Mouse (Mus musculus) kidney, postnatal 0 days (tissue): Measurements from ENCODE around the gene Apbb1ip. TPM values are rescaled to one million over a fixed set of nuclear protein-coding genes. Genes with fewer than 3 reads are reported as not detected.
A peak's percentile ranks its signal among the peaks of the same experiment; 100 is the strongest.

Experiments
- ATAC-seq: fragments of 200-750 bp; cut with Nextera tagmentation; replicated peaks from 2 replicates; pipeline ENCODE4 v1.8.0; 2017; ENCODE audit warnings: low read depth, moderate number of reproducible peaks, moderate TSS enrichment, moderate library complexity; ENCODE audit not compliant: low FRiP score
- DNase-seq: peaks from one replicate; pipeline ENCODE4 v3.0.0-alpha.2; 2016; ENCODE audit warnings: low spot score
- H3K27ac ChIP-seq: fragments of 300-500 bp; sonication (generic); 2 replicates; pipeline ENCODE4 v1.5.1; 2014; ENCODE audit warnings: mild to moderate bottlenecking
- H3K27me3 ChIP-seq: fragments of 300-500 bp; sonication (generic); 2 replicates; pipeline ENCODE4 v1.6.1; 2014; ENCODE audit warnings: low read length, mixed read lengths; ENCODE audit not compliant: insufficient read depth
- H3K36me3 ChIP-seq: fragments of 300-500 bp; sonication (generic); 2 replicates; pipeline ENCODE4 v1.6.1; 2014; ENCODE audit warnings: low read length, mixed read lengths; ENCODE audit not compliant: insufficient read depth
- H3K4me1 ChIP-seq: fragments of 300-500 bp; sonication (generic); replicated peaks from 2 replicates; pipeline ENCODE4 v1.6.1; 2014; ENCODE audit warnings: antibody characterized with exemption, low read length, mixed read lengths; ENCODE audit not compliant: insufficient read depth
- H3K4me2 ChIP-seq: fragments of 300-500 bp; sonication (generic); 2 replicates; pipeline ENCODE4 v1.6.1; 2014; ENCODE audit warnings: mild to moderate bottlenecking, low read length, moderate library complexity, mixed read lengths
- H3K4me3 ChIP-seq: fragments of 300-500 bp; sonication (generic); replicated peaks from 2 replicates; pipeline ENCODE4 v1.5.1; 2014; ENCODE audit warnings: low read depth, low read length
- H3K9ac ChIP-seq: fragments of 300-500 bp; sonication (generic); 2 replicates; pipeline ENCODE4 v1.6.1; 2014; ENCODE audit warnings: low read depth, low read length
- H3K9me3 ChIP-seq: fragments of 300-500 bp; sonication (generic); replicated peaks from 2 replicates; pipeline ENCODE4 v1.6.1; 2016; ENCODE audit warnings: low read length, inconsistent platforms, mixed read lengths
- CTCF ChIP-seq: IDR thresholded peaks from 2 replicates; pipeline ENCODE4 v1.5.1; 2016; ENCODE audit warnings: antibody characterized with exemption, low read depth, mild to moderate bottlenecking, moderate library complexity
- WGBS: fragments of 180-500 bp; shearing (Covaris S2); extraction: QIAGEN DNeasy Blood & Tissue Kit; methylation state at CpG from one replicate; pipeline ENCODE4 v1.1.7; 2014; 5-methylcytosine and 5-hydroxymethylcytosine counted together
- polyA plus RNA-seq: library from polyadenylated mRNA; unstranded; fragments of >200 nt; fragmentation: Nextera tagmentation; extraction: Ambion mirVana; gene quantifications from 2 replicates; pipeline ENCODE4 v1.2.1, GENCODE M21; 2015

The Apbb1ip gene
- polyA plus RNA-seq, 1 experiment from 2014 or later = 2.9 TPM

GRCm38 (mm10) chr2:22744121-22744761 is 29.7 kb upstream of the Apbb1ip start:
- Histone ChIP-seq H3K36me3 (no peaks in the 10 kb centered on the region), H3K4me3 (no peak overlapping the region), H3K9me3 (no peaks in the 10 kb centered on the region), H3K4me2 (no peak overlapping the region), H3K9ac (no peak overlapping the region), H3K4me1 (no peaks in the 10 kb centered on the region), H3K27ac (no peak overlapping the region), H3K27me3 (no peaks in the 10 kb centered on the region)
- no peak for TF ChIP-seq CTCF
- 2% methylated on average over 16 of the region's 38 CpGs for WGBS
- peak; percentile 23 for DNase-seq
- ATAC-seq = no peak; the same call in 1 of the 2 replicates

GRCm38 (mm10) chr2:22744876-22745275 is 29.0 kb upstream of the Apbb1ip start:
- Histone ChIP-seq H3K36me3 (no peaks in the 10 kb centered on the region), H3K4me2 (no peak overlapping the region), H3K27ac (no peak overlapping the region), H3K4me1 (no peaks in the 10 kb centered on the region), H3K9me3 (no peaks in the 10 kb centered on the region), H3K27me3 (no peaks in the 10 kb centered on the region), H3K4me3 (no peak overlapping the region), H3K9ac (no peak overlapping the region)
- 4% methylated on average over 19 of the region's 19 CpGs for WGBS
- ATAC-seq (no peak), DNase-seq (peak; percentile 78)
- TF ChIP-seq CTCF = no peak

- Histone ChIP-seq H3K9me3 (no peaks in the 10 kb centered on the region), H3K4me2 (no peak overlapping the region), H3K9ac (no peak overlapping the region), H3K36me3 (no peaks in the 10 kb centered on the region), H3K4me1 (no peaks in the 10 kb centered on the region), H3K27me3 (no peaks in the 10 kb centered on the region), H3K4me3 (no peak overlapping the region), H3K27ac (no peak overlapping the region)
- no peak for ATAC-seq
- peak; percentile 54 for DNase-seq
- TF ChIP-seq CTCF = no peak
Observed at GRCm38 (mm10) chr2:22746785-22747184, 27.1 kb upstream of the Apbb1ip start.

GRCm38 (mm10) chr2:22747941-22748340 is 26.0 kb upstream of the Apbb1ip start:
- no peak for TF ChIP-seq CTCF
- H3K36me3 ChIP-seq = no peaks in the 10 kb centered on the region
- ATAC-seq (no peak), DNase-seq (peak; percentile 7)
- no peak overlapping the region for H3K4me3 ChIP-seq
- no peak overlapping the region for H3K27ac ChIP-seq
- H3K4me2 ChIP-seq = no peak overlapping the region
- H3K27me3 ChIP-seq = no peaks in the 10 kb centered on the region
- no peaks in the 10 kb centered on the region for H3K9me3 ChIP-seq
- no peak overlapping the region for H3K9ac ChIP-seq
- H3K4me1 ChIP-seq = no peaks in the 10 kb centered on the region

- 82% methylated on average over 3 of the region's 3 CpGs for WGBS
- no peak overlapping the region for H3K27ac ChIP-seq
- H3K4me1 ChIP-seq = no peaks in the 10 kb centered on the region
Observed at GRCm38 (mm10) chr2:22749761-22750160, 24.1 kb upstream of the Apbb1ip start.

GRCm38 (mm10) chr2:22752492-22752891 is 21.4 kb upstream of the Apbb1ip start:
- DNase-seq (no peak), ATAC-seq (no peak)
- no peak overlapping the region for H3K4me3 ChIP-seq
- H3K9me3 ChIP-seq = no peaks in the 10 kb centered on the region
- WGBS = 67% methylated on average over 4 of the region's 4 CpGs
- H3K27ac ChIP-seq = no peak overlapping the region
- H3K36me3 ChIP-seq = no peaks in the 10 kb centered on the region
- no peaks in the 10 kb centered on the region for H3K4me1 ChIP-seq
- no peak overlapping the region for H3K4me2 ChIP-seq
- no peak overlapping the region for H3K9ac ChIP-seq
- no peaks in the 10 kb centered on the region for H3K27me3 ChIP-seq
- TF ChIP-seq CTCF = no peak

More at GRCm38 (mm10) chr2:22749761-22750160, 24.1 kb upstream of the Apbb1ip start:
- Histone ChIP-seq H3K36me3 (no peaks in the 10 kb centered on the region), H3K9ac (no peak overlapping the region), H3K27me3 (no peaks in the 10 kb centered on the region), H3K9me3 (no peaks in the 10 kb centered on the region), H3K4me2 (no peak overlapping the region), H3K4me3 (no peak overlapping the region)
- DNase-seq (no peak), ATAC-seq (no peak)
- TF ChIP-seq CTCF = no peak
